Mouse (Mus musculus) layer of hippocampus, adult 2 months (tissue): Measurements from ENCODE around the gene Hoxb5. TPM values are rescaled to one million over a fixed set of nuclear protein-coding genes. Genes with fewer than 3 reads are reported as not detected.

Experiments
- DNase-seq, 2 experiments: peaks; one replicate each; pipeline ENCODE4 v3.0.0; 2022; ENCODE audit warnings: low spot score in 2 of 2
- H3K27ac ChIP-seq: fragments of 200-600 bp; 2 replicates; pipeline ENCODE4 v1.8.1; 2022
- H3K4me3 ChIP-seq: fragments of 200-600 bp; 2 replicates; pipeline ENCODE4 v1.8.1; 2022; ENCODE audit warnings: mild to moderate bottlenecking
- CTCF ChIP-seq: fragments of 200-600 bp; conservative IDR thresholded peaks from 2 replicates; pipeline ENCODE4 v1.8.1; 2022; ENCODE audit warnings: antibody characterized with exemption, mild to moderate bottlenecking, moderate library complexity
- long read RNA-seq, 2 experiments: library from polyadenylated mRNA; stranded (forward); transcript quantifications; one replicate each; pipeline ENCODE4 v2.0.0; 2021; ENCODE audit warnings: borderline mapping rate in 2 of 2
- total RNA-seq, 2 experiments: library from RNA; stranded (reverse); gene quantifications; 2 replicates each; pipeline ENCODE4 v1.2.3; 2021

Gene Hoxb5
- total RNA-seq, result not detected
- long read RNA-seq, experiment 1, result 0 reads
- long read RNA-seq, experiment 2, result 0 reads

- no peak within 1 kb of the TSS for H3K27ac ChIP-seq
- DNase-seq, result peak in 1 of 2 experiments; percentile 30
- TF ChIP-seq CTCF, result peak; percentile 71
- H3K4me3 ChIP-seq, result no peak within 1 kb of the TSS
These were observed at the start of gene Hoxb5 for GRCm38 (mm10) chr11:96303151-96304099. Hoxb5 (plus strand) TSS chr11:96303336.

DNA sequence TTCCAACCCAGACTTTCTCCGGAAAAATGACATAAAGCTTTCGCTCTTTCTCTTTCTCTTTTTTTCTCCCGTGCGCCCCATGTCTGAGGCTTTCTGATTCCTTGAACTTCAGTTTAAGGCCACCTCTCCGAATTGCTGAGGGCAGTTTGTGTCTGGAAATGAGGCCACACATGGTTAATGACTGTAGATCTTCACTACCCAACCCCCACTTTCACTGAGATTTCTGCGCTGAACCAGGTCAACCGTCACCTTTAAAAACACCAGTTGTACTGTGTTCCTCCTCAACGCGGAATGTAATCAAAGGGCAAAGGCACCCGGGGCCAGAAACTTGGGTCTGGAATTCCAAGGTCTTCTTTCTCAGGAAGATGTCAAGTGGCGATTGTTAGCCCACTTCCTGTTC, 48.9 kb upstream of the Hoxb5 start:
- no peak for DNase-seq
- no peak for TF ChIP-seq CTCF
- H3K27ac ChIP-seq, result no peak overlapping the region
- no peak overlapping the region for H3K4me3 ChIP-seq

- no peak for DNase-seq
- H3K27ac ChIP-seq, result no peak overlapping the region
- H3K4me3 ChIP-seq, result no peak overlapping the region
- no peak for TF ChIP-seq CTCF
These were observed 47.8 kb upstream of the Hoxb5 start for GRCm38 (mm10) chr11:96255111-96255995.

DNA sequence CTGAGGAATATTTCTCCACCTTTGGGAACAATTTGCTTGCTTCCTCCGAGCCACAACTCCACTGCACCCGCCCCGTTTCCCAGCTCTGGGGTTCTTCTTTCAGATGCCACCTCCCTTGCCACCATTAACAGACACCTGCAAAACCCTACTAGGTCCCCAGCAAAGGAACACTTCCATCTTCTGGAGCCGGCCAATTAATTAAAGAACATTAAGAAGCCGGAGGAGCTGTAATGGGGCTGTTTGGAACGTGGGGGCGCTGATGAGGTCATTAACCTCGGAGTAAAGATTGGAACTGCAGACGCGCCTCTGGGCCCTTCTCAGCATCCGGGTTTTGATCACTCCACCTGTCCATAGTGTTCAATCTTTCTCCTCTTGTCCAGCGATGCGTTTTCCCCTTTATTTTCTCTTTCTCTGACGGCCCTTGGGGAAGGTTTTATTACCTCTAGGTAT, 47.1 kb upstream of the Hoxb5 start:
- no peak for TF ChIP-seq CTCF
- no peak overlapping the region for H3K4me3 ChIP-seq
- no peak for DNase-seq
- no peak overlapping the region for H3K27ac ChIP-seq

GRCm38 (mm10) chr11:96257141-96257540, 46.0 kb upstream of the Hoxb5 start:
- TF ChIP-seq CTCF, result no peak
- H3K27ac ChIP-seq, result no peak overlapping the region
- H3K4me3 ChIP-seq, result no peak overlapping the region

GRCm38 (mm10) chr11:96259038-96259437, 44.1 kb upstream of the Hoxb5 start:
- no peak for TF ChIP-seq CTCF
- H3K4me3 ChIP-seq, result no peak overlapping the region
- no peak for DNase-seq

More at GRCm38 (mm10) chr11:96257141-96257540, 46.0 kb upstream of the Hoxb5 start:
- DNase-seq, result no peak

DNA sequence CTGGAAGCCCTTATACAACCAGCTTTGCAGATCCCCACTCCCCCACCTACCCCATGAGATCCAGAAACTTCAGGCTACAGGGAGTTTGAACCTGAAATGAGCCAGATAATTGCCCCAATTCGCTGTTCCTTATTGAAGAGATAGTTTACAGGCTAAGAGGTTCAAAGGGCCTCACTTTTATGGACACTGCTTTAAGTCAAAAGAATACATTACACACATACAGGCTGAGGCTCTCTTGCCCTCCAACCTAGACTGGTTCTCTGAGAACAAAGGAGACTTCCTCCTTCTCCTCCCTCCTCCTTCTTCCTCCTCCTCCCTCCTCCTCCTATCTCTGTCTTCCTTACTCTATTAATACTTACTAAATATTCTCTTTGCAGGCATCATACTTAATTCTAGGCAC, 43.6 kb upstream of the Hoxb5 start:
- Histone ChIP-seq H3K27ac (no peak overlapping the region), H3K4me3 (no peak overlapping the region)
- DNase-seq, result no peak
- no peak for TF ChIP-seq CTCF

More at GRCm38 (mm10) chr11:96259038-96259437, 44.1 kb upstream of the Hoxb5 start:
- no peak overlapping the region for H3K27ac ChIP-seq

GRCm38 (mm10) chr11:96260310-96260970, 42.7 kb upstream of the Hoxb5 start:
- TF ChIP-seq CTCF, result no peak
- no peak overlapping the region for H3K27ac ChIP-seq
- DNase-seq, result no peak
- H3K4me3 ChIP-seq, result no peak overlapping the region

GRCm38 (mm10) chr11:96261323-96261890, 41.7 kb upstream of the Hoxb5 start:
- Histone ChIP-seq H3K27ac (no peak overlapping the region), H3K4me3 (no peak overlapping the region)
- DNase-seq, result no peak
- peak; percentile 70 for TF ChIP-seq CTCF

DNA sequence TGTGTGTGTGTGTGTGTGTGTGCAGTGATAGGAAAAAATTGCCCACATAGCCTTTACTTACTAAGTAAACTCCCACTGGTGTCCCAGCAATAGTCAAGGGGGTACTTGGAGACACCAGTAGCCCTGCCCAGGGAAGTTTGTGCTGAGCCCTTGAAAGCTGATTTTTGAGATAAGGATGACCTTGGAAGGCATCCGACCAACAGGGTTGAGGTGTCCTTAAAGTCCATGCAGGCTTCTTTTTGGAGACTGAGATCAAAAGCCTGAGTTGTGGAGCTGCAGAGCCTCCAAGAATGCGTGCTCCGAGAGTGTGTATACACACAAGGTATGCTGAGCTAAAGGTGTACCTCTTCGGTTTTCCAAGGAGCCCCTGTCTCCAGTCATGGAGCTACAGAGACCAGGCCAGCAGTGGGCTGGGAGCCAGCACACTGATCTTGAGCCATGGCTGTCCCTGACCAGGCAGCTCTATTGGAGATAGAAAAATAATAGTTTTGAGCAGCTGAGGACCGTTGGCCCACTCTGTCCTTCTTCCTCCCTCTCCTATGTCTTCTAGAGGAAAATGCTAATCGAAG, 40.8 kb upstream of the Hoxb5 start:
- no peak overlapping the region for H3K27ac ChIP-seq
- DNase-seq, result no peak
- no peak overlapping the region for H3K4me3 ChIP-seq
- no peak for TF ChIP-seq CTCF

GRCm38 (mm10) chr11:96263636-96264389, 39.3 kb upstream of the Hoxb5 start:
- no peak overlapping the region for H3K27ac ChIP-seq
- H3K4me3 ChIP-seq, result no peak overlapping the region
- DNase-seq, result no peak
- TF ChIP-seq CTCF, result no peak
